Mouse (Mus musculus): Measurements from ENCODE around the gene Rad51b. TPM values are rescaled to one million over a fixed set of nuclear protein-coding genes. Genes with fewer than 3 reads are reported as not detected.

Rad51b gene
- total RNA-seq, 2 experiments from 2014 or later: 0.23 to 0.26 TPM

- DNase-seq (ENCODE audit: low spot score in 2 of 2): no peak
Measured at GRCm38 (mm10) chr12:79609399-79610010, 312.4 kb downstream of the Rad51b start.

GRCm38 (mm10) chr12:79610511-79611103 lies 313.5 kb downstream of the Rad51b start:
- DNase-seq (ENCODE audit: low spot score in 2 of 2): no peak

- DNase-seq (ENCODE audit: low spot score in 2 of 2): no peak
Measured at GRCm38 (mm10) chr12:79611665-79612064, 314.6 kb downstream of the Rad51b start.

GRCm38 (mm10) chr12:79612334-79613060 lies 315.4 kb downstream of the Rad51b start:
- peak; percentile 80 to 84 for DNase-seq (ENCODE audit: low spot score in 2 of 2)

- no peak for DNase-seq (ENCODE audit: low spot score in 2 of 2)
Measured at GRCm38 (mm10) chr12:79613061-79613788, 316.1 kb downstream of the Rad51b start.

- no peak for DNase-seq (ENCODE audit: low spot score in 2 of 2)
Measured at GRCm38 (mm10) chr12:79613846-79614582, 316.9 kb downstream of the Rad51b start.

GRCm38 (mm10) chr12:79614583-79614953 lies 317.5 kb downstream of the Rad51b start:
- no peak for DNase-seq (ENCODE audit: low spot score in 2 of 2)

GRCm38 (mm10) chr12:79615717-79616316 lies 318.7 kb downstream of the Rad51b start:
- DNase-seq (ENCODE audit: low spot score in 2 of 2): no peak

GRCm38 (mm10) chr12:79619009-79619408 lies 321.9 kb downstream of the Rad51b start:
- DNase-seq (ENCODE audit: low spot score in 2 of 2): no peak

- no peak for DNase-seq (ENCODE audit: low spot score in 2 of 2)
Measured at GRCm38 (mm10) chr12:79620693-79621092, 323.6 kb downstream of the Rad51b start.

GRCm38 (mm10) chr12:79623308-79623707 lies 326.2 kb downstream of the Rad51b start:
- DNase-seq (ENCODE audit: low spot score in 2 of 2): no peak

GRCm38 (mm10) chr12:79625699-79626554 lies 328.8 kb downstream of the Rad51b start:
- no peak for DNase-seq (ENCODE audit: low spot score in 2 of 2)

- DNase-seq (ENCODE audit: low spot score in 2 of 2): no peak
Measured at GRCm38 (mm10) chr12:79626555-79627080, 329.5 kb downstream of the Rad51b start.

GRCm38 (mm10) chr12:79627351-79628120 lies 330.5 kb downstream of the Rad51b start:
- no peak for DNase-seq (ENCODE audit: low spot score in 2 of 2)

GRCm38 (mm10) chr12:79628121-79628774 lies 331.2 kb downstream of the Rad51b start:
- no peak for DNase-seq (ENCODE audit: low spot score in 2 of 2)

- no peak for DNase-seq (ENCODE audit: low spot score in 2 of 2)
Measured at GRCm38 (mm10) chr12:79629945-79630850, 333.1 kb downstream of the Rad51b start.
